Comparison of ENCODE assay signal across 29 mouse cellular contexts in genomic region chr1:20787046-20787445, GRCm38 (mm10). TPM values are rescaled to one million over a fixed set of nuclear protein-coding genes. Genes with fewer than 3 reads are reported as not detected.
"Had no signal": no experiment of that assay in that cellular context is flagged by ENCODE, and none has a peak within 500 bp of the region (broad histone marks: within the 10 kb centered on the region; RNA-seq: fewer than 3 reads in every experiment).

No protein-coding gene starts in this region.

- H3K4me3 ChIP-seq: layer of hippocampus, adult 2 months; limb, embryonic 12.5 days; limb, embryonic 15.5 days; midbrain, embryonic 13.5 days had no signal

- H3K27ac ChIP-seq: kidney, postnatal 0 days; layer of hippocampus, adult 2 months; limb, embryonic 12.5 days; limb, embryonic 15.5 days; liver, embryonic 14.5 days; macrophage; midbrain, embryonic 13.5 days had no signal

- H3K9me3 ChIP-seq: limb, embryonic 12.5 days; limb, embryonic 15.5 days; midbrain, embryonic 13.5 days had no signal

- H3K9ac ChIP-seq: limb, embryonic 12.5 days; limb, embryonic 15.5 days; liver, embryonic 14.5 days; liver, postnatal 0 days; lung, embryonic 14.5 days; midbrain, embryonic 13.5 days had no signal

- DNase-seq: kidney, adult 11 months; kidney, adult 8-10 months; kidney, postnatal 25 days; layer of hippocampus, adult 9-11 months; liver, postnatal 0 days; lung, embryonic 14.5 days; thymus, adult 2 months; thymus, postnatal 14 days; thymus, postnatal 4 days had no signal

- ATAC-seq: liver, postnatal 0 days; lung, postnatal 0 days; midbrain, embryonic 13.5 days had no signal

- H3K27me3 ChIP-seq: limb, embryonic 12.5 days; limb, embryonic 15.5 days; midbrain, embryonic 13.5 days had no signal

- H3K4me1 ChIP-seq: limb, embryonic 12.5 days; limb, embryonic 15.5 days; midbrain, embryonic 13.5 days had no signal

- H3K36me3 ChIP-seq: limb, embryonic 12.5 days; limb, embryonic 15.5 days; midbrain, embryonic 13.5 days had no signal

- H3K4me2 ChIP-seq: limb, embryonic 12.5 days; limb, embryonic 15.5 days; liver, embryonic 11.5 days; lung, embryonic 14.5 days; midbrain, embryonic 13.5 days had no signal

RNA-seq across cellular contexts. Expression of gene Il17f, which starts 3.4 kb away (rescaled TPM):
- total RNA-seq: layer of hippocampus, postnatal 25 days; left cerebral cortex, adult 18-20 months; left cerebral cortex, postnatal 25 days had no signal
- polyA plus RNA-seq: kidney, postnatal 0 days; limb, embryonic 12.5 days; liver, embryonic 11.5 days; liver, postnatal 0 days; lung, embryonic 14.5 days; lung, postnatal 0 days; macrophage; midbrain, postnatal 0 days; neural tube, embryonic 14.5 days; small intestine, adult 2 months; spleen, adult 2 months; stomach, embryonic 16.5 days had no signal

RNA-seq across cellular contexts. Expression of gene Il17a, which starts 56.3 kb away (rescaled TPM):
- total RNA-seq: layer of hippocampus, adult 2 months; layer of hippocampus, postnatal 25 days; left cerebral cortex, adult 18-20 months; left cerebral cortex, postnatal 25 days; megakaryocyte, adult 5-6 weeks; midbrain, postnatal 0 days had no signal
- polyA plus RNA-seq: kidney, postnatal 0 days; limb, embryonic 12.5 days; limb, embryonic 15.5 days; liver, embryonic 11.5 days; liver, embryonic 14.5 days; liver, postnatal 0 days; lung, embryonic 14.5 days; lung, postnatal 0 days; macrophage; midbrain, embryonic 13.5 days; midbrain, postnatal 0 days; neural tube, embryonic 11.5 days; neural tube, embryonic 14.5 days; spleen, adult 2 months; stomach, embryonic 16.5 days; testis, adult 2 months had no signal
